Mouse (Mus musculus) cerebellum, adult 18-20 months (tissue): ENCODE measurements around the gene Il11ra1.
"Not testable (repeated sequence)": the region's sequence is repeated elsewhere in the genome, so short reads cannot be mapped to it uniquely, and the experiment has no call there.

ENCODE experiments used
- DNase-seq, 2 experiments: peaks; one replicate each; pipeline ENCODE4 v3.0.0; 2021

Il11ra1 gene

GRCm38 (mm10) chr4:41699783-41700182 is at the start of gene Il11ra1:
Il11ra1 (plus strand) TSS chr4:41699989.
- DNase-seq, result not testable (repeated sequence)

- peak; percentile 80 to 87 for DNase-seq
Measured at GRCm38 (mm10) chr4:41653296-41653695, 46.5 kb upstream of the Il11ra1 start.

- no peak for DNase-seq
Measured at GRCm38 (mm10) chr4:41653730-41654129, 46.1 kb upstream of the Il11ra1 start.

GRCm38 (mm10) chr4:41654217-41654616 is 45.6 kb upstream of the Il11ra1 start:
- peak; percentile 79 to 81 for DNase-seq

GRCm38 (mm10) chr4:41655525-41655924 is 44.3 kb upstream of the Il11ra1 start:
- no peak for DNase-seq

- no peak for DNase-seq
Measured at GRCm38 (mm10) chr4:41658566-41659384, 41.0 kb upstream of the Il11ra1 start.

GRCm38 (mm10) chr4:41659556-41659955 is 40.2 kb upstream of the Il11ra1 start:
- no peak for DNase-seq

- no peak for DNase-seq
Measured at GRCm38 (mm10) chr4:41660851-41661430, 38.8 kb upstream of the Il11ra1 start.

GRCm38 (mm10) chr4:41662723-41663122 is 37.1 kb upstream of the Il11ra1 start:
- no peak for DNase-seq

GRCm38 (mm10) chr4:41663614-41664013 is 36.2 kb upstream of the Il11ra1 start:
- DNase-seq, result no peak

- no peak for DNase-seq
Measured at GRCm38 (mm10) chr4:41664533-41664932, 35.3 kb upstream of the Il11ra1 start.

- DNase-seq, result no peak
Measured at GRCm38 (mm10) chr4:41665009-41665675, 34.6 kb upstream of the Il11ra1 start.

- DNase-seq, result no peak
Measured at GRCm38 (mm10) chr4:41666646-41667045, 33.1 kb upstream of the Il11ra1 start.

- no peak for DNase-seq
Measured at GRCm38 (mm10) chr4:41670836-41671235, 29.0 kb upstream of the Il11ra1 start.

- DNase-seq, result no peak
Measured at GRCm38 (mm10) chr4:41671500-41671899, 28.3 kb upstream of the Il11ra1 start.

GRCm38 (mm10) chr4:41671963-41672480 is 27.8 kb upstream of the Il11ra1 start:
- no peak for DNase-seq

- DNase-seq, result no peak
Measured at GRCm38 (mm10) chr4:41672522-41672963, 27.2 kb upstream of the Il11ra1 start.

GRCm38 (mm10) chr4:41673186-41673585 is 26.6 kb upstream of the Il11ra1 start:
- no peak for DNase-seq

GRCm38 (mm10) chr4:41676248-41677005 is 23.4 kb upstream of the Il11ra1 start:
- DNase-seq, result peak; percentile 55 to 65

GRCm38 (mm10) chr4:41677006-41677629 is 22.7 kb upstream of the Il11ra1 start:
- DNase-seq, result peak; percentile 69 to 72

GRCm38 (mm10) chr4:41678863-41679262 is 20.9 kb upstream of the Il11ra1 start:
- no peak for DNase-seq

GRCm38 (mm10) chr4:41679291-41679690 is 20.5 kb upstream of the Il11ra1 start:
- DNase-seq, result no peak
